20 mouse cellular contexts compared by ENCODE assay signal in genomic region chr4:136304181-136304580, GRCm38 (mm10). TPM values are rescaled to one million over a fixed set of nuclear protein-coding genes. Genes with fewer than 3 reads are reported as not detected.
DNase-seq lines count a peak whose midpoint lies in the region; ATAC-seq and TF ChIP-seq lines count a peak whose summit lies in the region.
"Had no signal": no experiment of that assay in that cellular context is flagged by ENCODE, and none has a peak within 500 bp of the region (broad histone marks: within the 10 kb centered on the region; RNA-seq: fewer than 3 reads in every experiment).

No protein-coding gene starts in this region.

- H3K27me3 ChIP-seq in kidney, adult 2 months (replicated peaks; ENCODE audit: control insufficient read depth, insufficient read depth, low read length): no peaks in the 10 kb centered on the region
- no peaks in the 10 kb centered on the region for H3K27me3 ChIP-seq in embryonic facial prominence, embryonic 15.5 days
- H3K27me3 ChIP-seq: hindbrain, embryonic 12.5 days; midbrain, embryonic 15.5 days had no signal

- H3K9me3 ChIP-seq in embryonic facial prominence, embryonic 15.5 days (replicated peaks): no peaks in the 10 kb centered on the region
- H3K9me3 ChIP-seq: hindbrain, embryonic 12.5 days; liver, embryonic 12.5 days; midbrain, embryonic 15.5 days had no signal

- peak; percentile 63 for DNase-seq in kidney, adult 2 months
- DNase-seq in kidney, adult 8-10 months: no peak
- peak; percentile 81 for DNase-seq in NIH3T3 (ENCODE audit: low read depth)
- DNase-seq in lung, postnatal 10 days: peak; percentile 67
- DNase-seq in MN1 (ENCODE audit: low spot score): no peak
- DNase-seq in embryo, embryonic 10.5 days (ENCODE audit: low spot score): no peak
- DNase-seq in ovary, adult 18-20 months (ENCODE audit: low spot score): no peak
- DNase-seq: adrenal gland, postnatal 36 days; cerebellum, adult 8-10 months; embryo, embryonic 11 days; layer of hippocampus, postnatal 36 days; left cerebral cortex, postnatal 4 days; retina, postnatal 1 day; thymus, adult 18-20 months had no signal

- peak overlapping the region; percentile 59; the same call in 1 of the 2 replicates for H3K27ac ChIP-seq in kidney, adult 2 months (ENCODE audit: insufficient read depth, low read depth, low read length)
- 0 out of 2 replicates have a peak overlapping the region, but pooled peaks have one; percentile 4 for H3K27ac ChIP-seq in embryonic facial prominence, embryonic 15.5 days (replicated peaks)
- H3K27ac ChIP-seq: hindbrain, embryonic 12.5 days; liver, embryonic 12.5 days; midbrain, embryonic 15.5 days had no signal

- H3K9ac ChIP-seq in embryonic facial prominence, embryonic 15.5 days: no peak overlapping the region
- H3K9ac ChIP-seq: hindbrain, embryonic 12.5 days; liver, embryonic 12.5 days; midbrain, embryonic 15.5 days had no signal

- no peaks in the 10 kb centered on the region for H3K36me3 ChIP-seq in kidney, adult 2 months (ENCODE audit: control insufficient read depth, insufficient read depth, low read length)
- H3K36me3 ChIP-seq in embryonic facial prominence, embryonic 15.5 days: no peaks in the 10 kb centered on the region
- H3K36me3 ChIP-seq: hindbrain, embryonic 12.5 days; liver, embryonic 12.5 days; midbrain, embryonic 15.5 days had no signal

- no peak for TF ChIP-seq POLR2A in kidney, adult 2 months (IDR thresholded peaks at IDR 0.05; ENCODE audit: low read depth, low read length)

- no peak overlapping the region for H3K4me3 ChIP-seq in kidney, adult 2 months (ENCODE audit: insufficient read depth, low read depth, low read length)
- H3K4me3 ChIP-seq in embryonic facial prominence, embryonic 15.5 days (replicated peaks): no peak overlapping the region
- H3K4me3 ChIP-seq: hindbrain, embryonic 12.5 days; liver, embryonic 12.5 days; midbrain, embryonic 15.5 days had no signal

- H3K4me1 ChIP-seq in kidney, adult 2 months (ENCODE audit: control insufficient read depth, insufficient read depth, low read length): no peaks in the 10 kb centered on the region
- peaks cover 2% of the 10 kb centered on the region for H3K4me1 ChIP-seq in embryonic facial prominence, embryonic 15.5 days

- no peak overlapping the region for H3K4me2 ChIP-seq in embryonic facial prominence, embryonic 15.5 days (replicated peaks)
- H3K4me2 ChIP-seq: hindbrain, embryonic 12.5 days; liver, embryonic 12.5 days; midbrain, embryonic 15.5 days had no signal

- TF ChIP-seq CTCF in kidney, adult 2 months (conservative IDR thresholded peaks at IDR 0.05; ENCODE audit: insufficient read depth, insufficient read length, low read depth, low read length): no peak

- WGBS in kidney, adult 2 months: 24% methylated on average over 2 of the region's 2 CpGs
- 38% methylated on average over 2 of the region's 2 CpGs for WGBS in embryonic facial prominence, embryonic 15.5 days

- no peak for ATAC-seq in embryonic facial prominence, embryonic 15.5 days (ENCODE audit: insufficient number of reproducible peaks, low FRiP score, low TSS enrichment, low read depth)
- ATAC-seq: CD4-positive, CD25-positive, alpha-beta regulatory T cell, adult 4 months; forebrain, embryonic 14.5 days; liver, embryonic 12.5 days; midbrain, embryonic 15.5 days had no signal

RNA-seq across cellular contexts. Expression of gene Hnrnpr, which starts 6.6 kb away (rescaled TPM):
- 9.9 and 14.0 TPM in 2 replicates for polyA plus RNA-seq in kidney, adult 2 months (2012; rRNA removed)
- 153 and 159 TPM in 2 replicates for polyA plus RNA-seq in embryonic facial prominence, embryonic 15.5 days (2015; fragmentation: Nextera tagmentation; extraction: Ambion mirVana)

RNA-seq across cellular contexts. Expression of gene Zfp46, which starts 19.7 kb away (rescaled TPM):
- polyA plus RNA-seq in kidney, adult 2 months (2012; rRNA removed): 10.7 and 10.9 TPM in 2 replicates
- 25.0 and 25.5 TPM in 2 replicates for polyA plus RNA-seq in embryonic facial prominence, embryonic 15.5 days (2015; fragmentation: Nextera tagmentation; extraction: Ambion mirVana)

RNA-seq across cellular contexts. Expression of gene Tcea3, which starts 56.7 kb away (rescaled TPM):
- 29.9 and 50.8 TPM in 2 replicates for polyA plus RNA-seq in kidney, adult 2 months (2012; rRNA removed)
- 19.2 and 20.7 TPM in 2 replicates for polyA plus RNA-seq in embryonic facial prominence, embryonic 15.5 days (2015; fragmentation: Nextera tagmentation; extraction: Ambion mirVana)

Comparison
In these comparisons a context has a peak if more than half of its experiments do, and no peak if none do; other contexts are left out.
1. DNase-seq: peak in kidney, adult 2 months (single experiment), NIH3T3 (single experiment) and lung, postnatal 10 days (single experiment); none in kidney, adult 8-10 months (0 of 2), MN1 (single experiment), embryo, embryonic 10.5 days (single experiment) and ovary, adult 18-20 months (single experiment).
2. RNA of gene Hnrnpr, which starts 6.6 kb away (polyA plus RNA-seq): 153 to 159 TPM in embryonic facial prominence, embryonic 15.5 days; 9.9 to 14.0 TPM in kidney, adult 2 months; every median in the first group is over 10 times any median in the second.